Mouse (Mus musculus): ENCODE measurements around the gene Fstl1. TPM values are rescaled to one million over a fixed set of nuclear protein-coding genes. Genes with fewer than 3 reads are reported as not detected.

The Fstl1 gene
- polyA plus RNA-seq, 1 experiment from 2014 or later, result 59.9 TPM

GRCm38 (mm10) chr16:37868506-37869469 is 92.1 kb downstream of the Fstl1 start:
- peak; percentile 38 for DNase-seq (ENCODE audit: low spot score)

GRCm38 (mm10) chr16:37869470-37870231 is 93.0 kb downstream of the Fstl1 start:
- DNase-seq (ENCODE audit: low spot score), result no peak

DNA sequence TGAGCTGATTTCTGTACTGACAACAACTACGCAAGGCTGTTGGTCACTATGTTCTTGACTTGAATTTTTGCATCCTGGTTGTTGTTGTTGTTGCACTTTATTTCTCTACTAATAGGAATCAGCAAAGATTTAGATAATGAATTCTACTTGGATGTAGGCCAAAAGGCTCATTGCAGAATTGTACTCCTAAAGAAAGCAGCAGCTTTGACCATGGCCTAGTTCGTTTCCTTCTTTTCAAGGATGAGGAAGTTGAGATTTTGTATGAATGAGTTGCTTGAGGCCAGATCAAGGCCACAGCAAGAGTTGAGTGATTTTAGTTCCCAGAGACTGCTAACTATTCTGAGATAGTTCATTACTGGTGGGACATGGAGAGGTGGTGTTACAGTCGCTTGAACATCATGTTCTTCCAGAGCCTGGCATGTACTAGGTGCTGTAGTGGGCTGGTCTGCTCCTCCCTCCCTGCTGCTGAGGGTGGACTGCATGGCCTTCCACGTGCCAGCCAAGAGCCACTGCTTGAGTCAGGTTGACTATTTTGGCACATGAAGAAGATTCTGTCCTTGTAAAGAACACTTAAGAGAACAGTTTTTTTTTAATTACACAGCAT is 94.5 kb downstream of the Fstl1 start:
- DNase-seq (ENCODE audit: low spot score), result no peak

- no peak for DNase-seq (ENCODE audit: low spot score)
Observed at GRCm38 (mm10) chr16:37874501-37875235, 98.0 kb downstream of the Fstl1 start.

GRCm38 (mm10) chr16:37877406-37877805 is 100.7 kb downstream of the Fstl1 start:
- DNase-seq (ENCODE audit: low spot score), result no peak

GRCm38 (mm10) chr16:37878951-37879505 is 102.4 kb downstream of the Fstl1 start:
- DNase-seq (ENCODE audit: low spot score), result no peak

DNA sequence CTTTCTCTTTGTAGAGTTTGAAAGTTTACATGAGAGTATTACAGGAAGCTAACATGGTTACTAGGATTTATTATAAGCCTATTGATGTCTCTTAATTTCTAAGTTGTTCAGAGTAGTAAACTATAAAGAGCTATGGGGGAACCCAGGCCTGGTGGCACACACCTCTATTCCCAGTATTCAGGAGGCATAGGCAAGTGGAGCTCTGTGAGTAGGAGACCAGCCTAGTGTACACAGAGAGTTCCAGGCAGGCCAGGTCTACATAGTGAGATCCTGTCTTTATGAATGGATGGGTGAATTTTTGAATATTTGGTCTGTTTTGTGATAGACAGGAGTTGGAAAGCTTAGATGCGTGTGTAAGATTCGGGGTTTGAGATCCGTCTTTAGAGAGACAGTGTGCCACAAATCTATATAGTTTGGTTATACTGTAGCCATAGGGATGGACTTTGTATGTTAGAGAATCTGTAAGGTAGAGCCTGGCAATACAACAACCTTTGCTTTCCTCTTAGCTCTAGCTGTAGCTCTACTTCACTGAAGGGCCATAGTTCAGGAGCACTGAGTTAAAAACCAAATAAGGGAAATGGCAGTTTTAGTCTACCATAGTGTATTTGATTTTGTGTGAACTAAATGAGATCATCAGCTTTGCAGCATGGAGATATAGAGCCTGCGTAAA is 103.2 kb downstream of the Fstl1 start:
- no peak for DNase-seq (ENCODE audit: low spot score)

DNA sequence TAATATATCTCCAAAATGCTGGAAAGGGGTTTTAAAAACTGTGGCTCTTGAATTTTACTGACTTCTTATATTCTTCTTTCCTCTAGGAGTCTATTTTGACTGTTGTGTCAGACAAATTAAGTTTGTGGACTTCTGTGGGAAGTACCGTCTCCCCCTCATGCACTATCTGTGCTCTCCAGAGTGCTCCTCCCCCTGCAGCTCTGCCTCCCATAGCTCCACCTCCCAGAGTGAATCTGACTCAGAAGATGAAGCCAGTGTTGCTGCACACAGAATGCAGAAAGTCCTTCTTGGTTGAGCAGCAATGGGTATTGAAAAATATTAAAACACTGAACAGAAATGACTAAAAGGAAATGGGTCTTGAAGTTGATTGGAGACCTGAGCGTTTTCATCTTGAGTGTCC is 104.5 kb downstream of the Fstl1 start:
- DNase-seq (ENCODE audit: low spot score), result no peak

Other genes with a start within 250 kb of the Fstl1 start
- gene Gtf2e1, start 237.1 kb upstream of the Fstl1 start, polyA plus RNA-seq (2015; fragmentation: Nextera tagmentation; extraction: Ambion mirVana), result 20.5 and 21.6 TPM in 2 replicates
- gene Rabl3, start 237.0 kb upstream of the Fstl1 start, polyA plus RNA-seq (2015; fragmentation: Nextera tagmentation; extraction: Ambion mirVana), result 17.0 and 17.1 TPM in 2 replicates
- gene Hgd, start 196.7 kb upstream of the Fstl1 start, polyA plus RNA-seq (2015; fragmentation: Nextera tagmentation; extraction: Ambion mirVana), result 0.33 and 0.37 TPM in 2 replicates
- gene Ndufb4, start 122.4 kb upstream of the Fstl1 start, polyA plus RNA-seq (2015; fragmentation: Nextera tagmentation; extraction: Ambion mirVana), result 93.4 and 93.7 TPM in 2 replicates
- gene Gm36028, start 84.3 kb downstream of the Fstl1 start, polyA plus RNA-seq (2015; fragmentation: Nextera tagmentation; extraction: Ambion mirVana), result 0.12 and 0.17 TPM in 2 replicates
- gene Lrrc58, start 91.5 kb downstream of the Fstl1 start, polyA plus RNA-seq (2015; fragmentation: Nextera tagmentation; extraction: Ambion mirVana), result 31.2 and 34.6 TPM in 2 replicates
- 0.13 and 0.23 TPM in 2 replicates for gene Gpr156, start 139.6 kb downstream of the Fstl1 start, polyA plus RNA-seq (2015; fragmentation: Nextera tagmentation; extraction: Ambion mirVana)